Mouse (Mus musculus): ENCODE results near the gene Dnajc21. TPM values are rescaled to one million over a fixed set of nuclear protein-coding genes. Genes with fewer than 3 reads are reported as not detected.

Dnajc21 gene
- total RNA-seq, 2 experiments from 2014 or later, result 31.3 to 36.5 TPM

DNA sequence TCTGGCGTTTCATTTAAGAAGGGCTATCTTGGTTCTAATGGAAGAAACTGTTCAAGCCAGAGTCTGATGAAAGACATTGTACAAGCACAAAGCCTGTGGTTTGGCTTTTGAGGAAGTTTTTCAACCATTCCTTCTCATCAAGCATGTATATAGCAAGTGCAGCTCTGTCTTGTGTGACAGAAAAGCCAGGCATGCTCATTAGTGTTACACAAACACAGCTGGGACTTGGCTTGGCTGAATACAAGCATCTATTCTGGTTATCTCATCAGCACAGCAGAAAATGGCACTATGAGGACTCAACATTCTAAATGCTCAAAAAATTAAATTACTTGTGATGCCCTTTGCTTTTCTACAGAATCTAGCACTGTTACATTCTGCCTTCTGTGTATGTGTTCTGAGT lies 33.4 kb downstream of the Dnajc21 start:
- no peak for TF ChIP-seq CTCF (IDR thresholded peaks at IDR 0.05)
- intact Hi-C loops (cut with DNase I), result loop anchor here (5.0 kb wide), 1 partner anchor 35 kb away; no protein-coding TSS in a partner anchor
- Histone ChIP-seq H3K4me3 (no peak overlapping the region), H3K27ac (peak overlapping the region; percentile 72)
- no peak for DNase-seq (ENCODE audit: extremely low spot score in 1 of 2, low spot score in 2 of 2)

DNA sequence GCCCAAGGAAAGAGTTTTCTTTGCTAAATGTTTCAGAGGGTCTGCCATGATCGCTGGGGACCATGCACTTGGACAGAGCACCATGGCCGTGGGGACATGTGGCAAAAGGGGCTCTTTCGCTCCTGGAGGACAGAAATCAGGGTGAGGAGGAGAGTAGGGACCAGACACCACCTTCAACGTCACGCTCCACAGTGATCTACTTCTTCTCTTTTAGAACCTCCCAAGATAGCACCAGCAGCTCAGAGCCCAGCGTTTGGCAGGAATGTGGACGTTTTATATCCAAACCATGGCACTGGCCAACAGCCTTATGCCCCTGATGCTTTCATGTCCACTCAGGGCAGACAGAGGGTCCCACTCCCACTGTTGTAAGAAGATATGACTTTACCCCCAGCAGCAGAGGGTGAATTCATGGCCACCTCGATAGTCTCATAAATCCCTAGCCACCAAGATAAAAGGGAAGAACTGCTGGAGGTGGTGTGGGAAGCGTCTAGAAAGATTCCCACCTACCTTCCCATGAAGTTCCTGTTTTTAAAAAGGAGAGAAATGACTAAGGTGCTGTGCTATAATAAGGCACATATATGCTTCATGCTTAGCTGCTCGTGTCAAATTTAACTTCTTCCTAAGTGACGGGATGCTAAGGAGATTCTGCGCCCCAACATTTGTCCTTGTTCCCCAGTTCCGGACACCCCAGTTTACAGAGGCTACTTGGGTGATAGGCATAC lies 43.6 kb downstream of the Dnajc21 start:
- intact Hi-C loops (cut with DNase I), result loop anchor here (1.0 to 2.0 kb wide), 2 partner anchors 13 to 36 kb away; no protein-coding TSS in a partner anchor
- Histone ChIP-seq H3K4me3 (no peak overlapping the region), H3K27ac (peak overlapping the region; percentile 81)
- no peak for DNase-seq (ENCODE audit: extremely low spot score in 1 of 2, low spot score in 2 of 2)
- TF ChIP-seq CTCF (IDR thresholded peaks at IDR 0.05), result no peak

DNA sequence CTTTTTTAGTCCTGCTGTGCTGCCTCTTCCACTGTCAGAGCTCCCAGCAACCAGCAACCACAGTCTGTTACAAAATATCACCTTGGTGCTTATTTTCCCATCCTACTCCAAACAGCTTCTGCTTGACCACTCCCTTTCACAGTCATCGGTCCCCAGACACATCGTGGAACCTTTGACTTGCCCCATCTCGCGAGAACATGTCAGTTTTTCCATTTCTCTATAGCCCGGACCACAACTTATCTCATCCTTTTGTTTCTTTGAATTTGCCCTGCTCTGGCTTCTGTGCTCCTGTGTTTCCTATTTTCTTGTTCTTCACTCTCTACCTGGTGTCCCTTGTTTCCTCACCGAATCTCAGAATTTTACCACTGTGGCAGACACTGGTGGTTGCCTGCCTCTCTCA lies 44.2 kb downstream of the Dnajc21 start:
- intact Hi-C loops (cut with DNase I), result loop anchor here (1.0 to 2.0 kb wide), 2 partner anchors 13 to 37 kb away; no protein-coding TSS in a partner anchor
- TF ChIP-seq CTCF (IDR thresholded peaks at IDR 0.05), result no peak
- H3K27ac ChIP-seq, result peak overlapping the region; percentile 81
- no peak for DNase-seq (ENCODE audit: extremely low spot score in 1 of 2, low spot score in 2 of 2)
- no peak overlapping the region for H3K4me3 ChIP-seq

DNA sequence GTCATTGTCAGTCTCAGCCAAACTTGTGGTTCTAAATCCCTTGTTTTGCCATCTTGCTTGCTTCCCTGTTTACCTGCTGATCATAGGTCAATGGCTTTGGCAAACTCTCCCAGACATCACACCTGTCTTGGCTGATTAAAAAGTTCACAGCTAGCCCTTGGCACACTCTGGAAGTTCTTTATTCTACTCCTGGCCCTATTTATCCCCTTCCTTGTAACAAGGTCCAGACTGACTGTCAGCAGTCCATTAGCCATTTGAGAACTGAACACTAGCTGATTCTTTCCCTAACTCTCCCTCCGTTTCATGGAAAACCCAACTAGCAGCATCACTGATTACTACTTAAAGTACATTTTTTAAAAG lies 48.6 kb downstream of the Dnajc21 start:
- intact Hi-C loops (cut with DNase I), result no loop called here
- H3K27ac ChIP-seq, result no peak overlapping the region
- no peak overlapping the region for H3K4me3 ChIP-seq
- TF ChIP-seq CTCF (IDR thresholded peaks at IDR 0.05), result no peak
- DNase-seq (ENCODE audit: extremely low spot score in 1 of 2, low spot score in 2 of 2), result no peak

DNA sequence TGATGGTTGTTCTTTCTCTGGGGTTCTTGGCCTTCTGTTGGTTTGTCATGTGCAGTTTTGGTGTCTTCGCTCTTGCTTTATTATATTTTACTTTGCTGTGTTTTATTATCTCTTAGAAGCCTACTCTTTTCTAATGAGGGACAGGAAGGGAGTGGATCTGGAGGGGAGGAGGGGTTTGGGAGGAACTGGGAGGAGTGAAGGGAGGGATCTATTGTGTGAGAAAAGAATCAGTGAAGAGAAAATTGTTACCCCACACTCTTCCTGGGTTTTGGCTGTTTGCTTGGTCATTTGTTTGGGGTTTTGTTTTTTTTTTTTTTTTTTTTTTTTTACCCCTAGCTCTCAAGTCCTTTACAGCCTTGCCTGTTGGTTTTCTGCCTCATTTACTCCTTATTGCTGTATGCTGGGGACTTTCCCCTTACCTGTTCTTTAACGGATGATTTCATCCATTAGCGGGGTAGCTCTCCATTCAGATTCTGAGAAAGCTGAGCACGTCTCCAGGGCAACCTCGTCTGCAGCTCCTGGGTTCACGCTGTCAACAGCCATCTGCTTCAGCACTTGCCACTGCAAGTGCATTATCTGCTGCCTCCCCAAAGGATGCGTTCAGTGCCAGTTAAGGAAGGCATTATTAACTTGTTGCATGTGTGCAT lies 49.1 kb downstream of the Dnajc21 start:
- TF ChIP-seq CTCF (IDR thresholded peaks at IDR 0.05), result no peak
- H3K4me3 ChIP-seq, result no peak overlapping the region
- intact Hi-C loops (cut with DNase I), result no loop called here
- H3K27ac ChIP-seq, result no peak overlapping the region
- DNase-seq (ENCODE audit: extremely low spot score in 1 of 2, low spot score in 2 of 2), result no peak

DNA sequence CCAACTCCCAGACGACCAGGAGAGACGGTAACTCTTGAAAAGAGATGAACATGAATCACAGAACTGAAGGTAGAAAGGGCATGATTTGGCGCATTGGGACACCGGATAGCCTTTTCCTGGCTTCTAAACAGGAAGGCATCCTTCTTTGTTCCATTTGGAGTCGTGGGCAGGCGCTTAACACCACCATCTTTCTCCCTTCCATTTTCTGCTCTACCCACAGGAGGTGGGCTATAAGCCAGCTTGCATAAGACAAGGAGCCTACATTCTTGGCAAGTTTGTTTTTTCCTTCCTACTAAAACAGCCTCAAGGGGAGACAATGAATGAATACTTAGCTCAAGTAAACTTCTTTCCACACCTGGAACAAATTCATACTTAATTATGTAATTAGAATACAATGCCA lies 56.7 kb downstream of the Dnajc21 start:
- peak in 1 of 2 experiments; percentile 37 for DNase-seq (ENCODE audit: extremely low spot score in 1 of 2, low spot score in 2 of 2)
- TF ChIP-seq CTCF (IDR thresholded peaks at IDR 0.05), result no peak
- Histone ChIP-seq H3K4me3 (no peak overlapping the region), H3K27ac (peak overlapping the region; percentile 56; the same call in 1 of the 2 replicates)
- intact Hi-C loops (cut with DNase I), result loop anchor here (1.0 to 5.0 kb wide), 2 partner anchors 13 to 49 kb away; no protein-coding TSS in a partner anchor

DNA sequence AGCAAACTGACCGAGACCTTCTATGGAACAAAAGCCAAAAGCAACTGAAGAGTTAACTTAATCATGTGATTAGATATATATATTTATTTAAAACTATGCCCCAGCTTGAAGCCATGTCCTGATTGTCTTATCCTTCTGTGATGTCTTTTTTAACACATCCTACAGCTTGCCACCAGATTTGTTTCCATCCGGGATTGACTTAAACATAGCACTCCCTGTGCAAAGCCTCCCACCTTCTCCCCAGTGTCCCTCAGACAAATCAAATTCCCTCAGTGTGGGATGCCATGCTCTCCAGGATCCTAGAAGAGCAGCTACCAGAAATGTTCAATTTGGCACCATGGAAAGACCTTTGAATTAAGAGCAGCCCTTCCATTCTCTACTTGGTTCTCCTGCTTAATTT lies 59.4 kb downstream of the Dnajc21 start:
- Histone ChIP-seq H3K4me3 (no peak overlapping the region), H3K27ac (peak overlapping the region; percentile 76)
- no peak for TF ChIP-seq CTCF (IDR thresholded peaks at IDR 0.05)
- intact Hi-C loops (cut with DNase I), result loop anchor here (5.0 kb wide), 1 partner anchor 51 kb away; no protein-coding TSS in a partner anchor
- no peak for DNase-seq (ENCODE audit: extremely low spot score in 1 of 2, low spot score in 2 of 2)

DNA sequence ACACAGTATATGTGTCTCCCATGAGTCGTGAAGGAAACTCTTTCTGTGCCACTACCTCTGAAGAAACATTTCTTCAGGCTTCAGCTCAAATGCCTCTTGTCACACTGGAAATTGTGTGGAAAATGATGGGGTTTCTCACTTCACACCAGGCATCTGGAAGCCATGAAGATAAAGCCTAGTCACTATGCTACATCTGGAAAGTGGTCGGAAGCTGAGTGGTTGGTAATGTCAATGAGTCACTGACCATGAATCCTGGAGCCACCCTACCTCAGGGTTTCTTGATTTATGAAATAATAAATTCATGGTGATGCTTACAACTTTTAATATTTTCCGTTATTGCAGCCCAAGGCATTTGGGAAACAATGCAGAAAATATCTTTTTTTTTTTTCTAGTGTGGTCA lies 60.5 kb downstream of the Dnajc21 start:
- no peak for DNase-seq (ENCODE audit: extremely low spot score in 1 of 2, low spot score in 2 of 2)
- TF ChIP-seq CTCF (IDR thresholded peaks at IDR 0.05), result no peak
- intact Hi-C loops (cut with DNase I), result loop anchor here (5.0 kb wide), 1 partner anchor 52 kb away; no protein-coding TSS in a partner anchor
- H3K4me3 ChIP-seq, result no peak overlapping the region
- H3K27ac ChIP-seq, result peak overlapping the region; percentile 59; the same call in 1 of the 2 replicates

DNA sequence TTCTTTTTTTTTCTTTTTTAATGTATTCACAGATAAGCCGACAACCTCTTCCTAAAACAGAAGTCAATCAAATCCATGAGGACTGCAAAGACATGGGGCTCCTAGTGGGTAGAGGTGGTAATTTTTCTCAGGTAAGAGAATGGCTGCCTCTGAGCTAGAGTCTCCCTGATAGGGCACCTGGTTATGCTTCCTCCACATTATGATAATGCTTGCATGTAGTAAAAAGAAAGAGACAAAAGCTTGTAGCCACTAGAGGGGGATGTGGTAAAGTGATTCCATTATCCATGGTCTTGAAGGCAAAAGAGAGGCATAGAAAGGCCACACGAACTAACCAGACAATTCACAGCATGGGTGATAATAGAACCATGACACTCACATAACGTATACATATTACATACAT lies 69.9 kb downstream of the Dnajc21 start:
- TF ChIP-seq CTCF (IDR thresholded peaks at IDR 0.05), result peak; percentile 53
- DNase-seq (ENCODE audit: extremely low spot score in 1 of 2, low spot score in 2 of 2), result no peak

DNA sequence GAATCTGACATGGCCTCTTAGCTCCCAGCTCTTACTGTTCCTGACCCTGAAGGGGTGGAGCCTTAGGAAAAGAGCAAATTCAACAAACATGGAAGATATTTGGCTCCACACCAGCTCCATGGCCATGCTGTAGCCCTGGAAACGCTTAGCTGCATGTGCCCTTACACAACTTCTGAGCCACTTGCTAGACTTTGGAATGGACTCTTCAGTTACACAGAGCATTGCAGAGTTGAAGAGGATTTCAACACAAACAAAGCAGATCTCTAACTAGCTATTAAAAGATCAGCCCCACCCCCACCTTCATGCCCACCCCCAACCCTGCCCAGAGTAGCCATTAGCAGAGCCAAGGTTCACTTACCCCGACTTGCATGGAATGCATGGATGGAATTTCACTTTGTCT lies 70.5 kb downstream of the Dnajc21 start:
- intact Hi-C loops (cut with DNase I), result loop anchor here (5.0 kb wide), 2 partner anchors 38 to 498 kb away; no protein-coding TSS in a partner anchor

More for the DNA sequence above, 69.9 kb downstream of the Dnajc21 start:
- Histone ChIP-seq H3K27ac (no peak overlapping the region), H3K4me3 (no peak overlapping the region)
- intact Hi-C loops (cut with DNase I), result loop anchor here (5.0 kb wide), 1 partner anchor 37 kb away; no protein-coding TSS in a partner anchor

More for the DNA sequence above, 70.5 kb downstream of the Dnajc21 start:
- DNase-seq (ENCODE audit: extremely low spot score in 1 of 2, low spot score in 2 of 2), result no peak
- no peak overlapping the region for H3K27ac ChIP-seq
- H3K4me3 ChIP-seq, result no peak overlapping the region
- TF ChIP-seq CTCF (IDR thresholded peaks at IDR 0.05), result no peak

Other genes starting within 250 kb of the Dnajc21 start
- not detected for gene Gm21973, start 145.1 kb downstream of the Dnajc21 start, total RNA-seq (2021)
- not detected for gene Agxt2, start 112.0 kb downstream of the Dnajc21 start, total RNA-seq (2021)
- 10 to 100 TPM; 18.2 to 22.3 TPM for gene Brix1, start 15.4 kb upstream of the Dnajc21 start, total RNA-seq (2021)
- gene Rad1, start 15.5 kb upstream of the Dnajc21 start, total RNA-seq (2021), result 10 to 100 TPM; 14.4 to 15.6 TPM
- not detected for gene Ttc23l, start 88.2 kb upstream of the Dnajc21 start, total RNA-seq (2021)
- 10 to 100 TPM in 1 of 2 experiments, 1 to 10 TPM in 1; 8.9 to 12.5 TPM for gene Rai14, start 244.1 kb upstream of the Dnajc21 start, total RNA-seq (2021)

Measured in left cerebral cortex, adult 2 months (tissue).